Mouse (Mus musculus) heart, embryonic 14.5 days (tissue): ENCODE data around the gene Fadd. TPM values are rescaled to one million over a fixed set of nuclear protein-coding genes. Genes with fewer than 3 reads are reported as not detected.

Source experiments
- ATAC-seq: fragments of 200-750 bp; cut with Nextera tagmentation; 2 replicates; pipeline ENCODE4 v1.8.0; 2017; ENCODE audit warnings: low read depth, moderate TSS enrichment; ENCODE audit not compliant: insufficient number of reproducible peaks, insufficient read depth, low FRiP score
- H3K27ac ChIP-seq, 2 experiments: fragments of 200-500 bp in 1 of 2; fragments of 300-500 bp in 1 of 2; sonication (generic) in 1 of 2; replicated peaks in 1 of 2; 2 replicates each; pipeline ENCODE4 v1.5.1; 2012 to 2014; ENCODE audit warnings: low read depth in 2 of 2, low read length in 2 of 2, control low read depth in 1 of 2, mild to moderate bottlenecking in 1 of 2, mixed read lengths in 1 of 2; ENCODE audit not compliant: control insufficient read depth in 1 of 2, insufficient read depth in 1 of 2
- H3K27me3 ChIP-seq: fragments of 300-500 bp; sonication (generic); 2 replicates; pipeline ENCODE4 v1.6.1; 2014; ENCODE audit warnings: mild to moderate bottlenecking, low read length, control low read depth; ENCODE audit not compliant: control insufficient read depth, insufficient read depth
- H3K36me3 ChIP-seq: fragments of 300-500 bp; sonication (generic); 2 replicates; pipeline ENCODE4 v1.6.1; 2014; ENCODE audit warnings: mild to moderate bottlenecking, control low read depth, low read length, mixed read lengths; ENCODE audit not compliant: control insufficient read depth, insufficient read depth
- H3K4me1 ChIP-seq, 2 experiments: fragments of 200-500 bp in 1 of 2; fragments of 300-500 bp in 1 of 2; sonication (generic) in 1 of 2; 2 replicates each; pipeline ENCODE4 v1.6.1; 2012 to 2014; ENCODE audit warnings: low read length in 2 of 2, control low read depth in 1 of 2, mixed read lengths in 1 of 2; ENCODE audit not compliant: control insufficient read depth in 2 of 2, insufficient read depth in 2 of 2
- H3K4me2 ChIP-seq: fragments of 300-500 bp; sonication (generic); 2 replicates; pipeline ENCODE4 v1.6.1; 2014; ENCODE audit warnings: mild to moderate bottlenecking, low read length
- H3K4me3 ChIP-seq, 2 experiments: fragments of 200-500 bp in 1 of 2; fragments of 300-500 bp in 1 of 2; sonication (generic) in 1 of 2; 2 replicates each; pipeline ENCODE4 v1.5.1; 2012 to 2014; ENCODE audit warnings: low read length in 2 of 2, mild to moderate bottlenecking in 2 of 2, control low read depth in 1 of 2, low read depth in 1 of 2, moderate library complexity in 1 of 2; ENCODE audit not compliant: control insufficient read depth in 1 of 2, insufficient read depth in 1 of 2
- H3K9ac ChIP-seq: fragments of 300-500 bp; sonication (generic); 2 replicates; pipeline ENCODE4 v1.6.1; 2014; ENCODE audit warnings: mild to moderate bottlenecking, low read length
- H3K9me3 ChIP-seq: fragments of 300-500 bp; sonication (generic); 2 replicates; pipeline ENCODE4 v1.6.1; 2016; ENCODE audit warnings: low read length, control low read depth; ENCODE audit not compliant: control insufficient read depth
- WGBS: fragments of 180-500 bp; shearing (Covaris S2); extraction: QIAGEN DNeasy Blood & Tissue Kit; methylation state at CpG from one replicate; pipeline ENCODE4 v1.1.7; 2014; 5-methylcytosine and 5-hydroxymethylcytosine counted together
- polyA plus RNA-seq: library from polyadenylated mRNA; unstranded; fragments of >200 nt; fragmentation: Nextera tagmentation; extraction: Ambion mirVana; gene quantifications from 2 replicates; pipeline ENCODE4 v1.2.1, GENCODE M21; 2014

Gene Fadd
- polyA plus RNA-seq, 1 experiment from 2014 or later, result 12.7 TPM

- peaks cover 5% of the 10 kb centered on the region; the same call in 1 of the 2 replicates for H3K9me3 ChIP-seq
- H3K4me2 ChIP-seq, result no peak overlapping the region
- H3K9ac ChIP-seq, result no peak overlapping the region
- H3K27ac ChIP-seq, result no peak overlapping the region
- no peaks in the 10 kb centered on the region for H3K36me3 ChIP-seq
- H3K4me1 ChIP-seq, result peaks cover 3 to 6% of the 10 kb centered on the region in 2 experiments
- no peak overlapping the region for H3K4me3 ChIP-seq
- H3K27me3 ChIP-seq, result no peaks in the 10 kb centered on the region
- no peak for ATAC-seq
These were observed 38.1 kb upstream of the Fadd start for GRCm38 (mm10) chr7:144620315-144620714.

- Histone ChIP-seq H3K27ac (no peak overlapping the region), H3K9ac (no peak overlapping the region), H3K4me1 (peaks cover 6 to 10% of the 10 kb centered on the region in 2 experiments), H3K4me3 (no peak overlapping the region), H3K27me3 (no peaks in the 10 kb centered on the region), H3K36me3 (no peaks in the 10 kb centered on the region), H3K9me3 (no peaks in the 10 kb centered on the region), H3K4me2 (no peak overlapping the region)
- ATAC-seq, result no peak
- 33% methylated on average over 6 of the region's 6 CpGs for WGBS
These were observed 33.1 kb upstream of the Fadd start for GRCm38 (mm10) chr7:144615343-144615742.

GRCm38 (mm10) chr7:144612829-144613228, 30.6 kb upstream of the Fadd start:
- Histone ChIP-seq H3K9me3 (no peaks in the 10 kb centered on the region), H3K36me3 (no peaks in the 10 kb centered on the region), H3K4me3 (no peak overlapping the region), H3K4me1 (peaks cover 6 to 10% of the 10 kb centered on the region in 2 experiments), H3K27me3 (no peaks in the 10 kb centered on the region), H3K4me2 (no peak overlapping the region), H3K27ac (no peak overlapping the region), H3K9ac (no peak overlapping the region)
- WGBS, result 76% methylated on average over 4 of the region's 4 CpGs
- no peak for ATAC-seq

- no peaks in the 10 kb centered on the region for H3K9me3 ChIP-seq
- no peak overlapping the region for H3K27ac ChIP-seq
- 53% methylated on average over 4 of the region's 4 CpGs for WGBS
- H3K9ac ChIP-seq, result no peak overlapping the region
- H3K4me3 ChIP-seq, result no peak overlapping the region
- no peak for ATAC-seq
- no peaks in the 10 kb centered on the region for H3K27me3 ChIP-seq
- peaks cover 6 to 10% of the 10 kb centered on the region in 2 experiments for H3K4me1 ChIP-seq
- no peak overlapping the region for H3K4me2 ChIP-seq
- H3K36me3 ChIP-seq, result no peaks in the 10 kb centered on the region
These were observed 30.1 kb upstream of the Fadd start for GRCm38 (mm10) chr7:144612351-144612750.

- Histone ChIP-seq H3K27ac (no peak overlapping the region), H3K4me1 (peaks cover 6 to 10% of the 10 kb centered on the region in 2 experiments), H3K27me3 (no peaks in the 10 kb centered on the region), H3K9me3 (no peaks in the 10 kb centered on the region), H3K4me2 (no peak overlapping the region), H3K36me3 (no peaks in the 10 kb centered on the region), H3K9ac (no peak overlapping the region), H3K4me3 (no peak overlapping the region)
- no peak for ATAC-seq
- 85% methylated on average over 16 of the region's 16 CpGs for WGBS
These were observed 29.3 kb upstream of the Fadd start for GRCm38 (mm10) chr7:144611595-144611994.

GRCm38 (mm10) chr7:144609568-144609967, 27.3 kb upstream of the Fadd start:
- H3K36me3 ChIP-seq, result no peaks in the 10 kb centered on the region
- H3K27ac ChIP-seq, result no peak overlapping the region
- H3K4me2 ChIP-seq, result no peak overlapping the region
- H3K4me1 ChIP-seq, result peaks cover 3% of the 10 kb centered on the region in 2 experiments; a peak in 1 of 4 replicates
- no peak for ATAC-seq
- no peaks in the 10 kb centered on the region for H3K27me3 ChIP-seq
- no peak overlapping the region for H3K9ac ChIP-seq
- 78% methylated on average over 7 of the region's 7 CpGs for WGBS
- H3K4me3 ChIP-seq, result no peak overlapping the region
- H3K9me3 ChIP-seq, result no peaks in the 10 kb centered on the region

- Histone ChIP-seq H3K4me1 (peaks cover 3% of the 10 kb centered on the region in 2 experiments; a peak in 1 of 4 replicates), H3K36me3 (no peaks in the 10 kb centered on the region), H3K4me3 (no peak overlapping the region), H3K4me2 (no peak overlapping the region), H3K9ac (no peak overlapping the region), H3K27me3 (no peaks in the 10 kb centered on the region), H3K9me3 (no peaks in the 10 kb centered on the region), H3K27ac (no peak overlapping the region)
- WGBS, result 90% methylated on average over 15 of the region's 15 CpGs
- no peak for ATAC-seq
These were observed 25.6 kb upstream of the Fadd start for GRCm38 (mm10) chr7:144607862-144608261.

- H3K27me3 ChIP-seq, result no peaks in the 10 kb centered on the region
- no peak overlapping the region for H3K4me2 ChIP-seq
- H3K27ac ChIP-seq, result no peak overlapping the region
- ATAC-seq, result no peak
- H3K9me3 ChIP-seq, result no peaks in the 10 kb centered on the region
- H3K4me1 ChIP-seq, result peaks cover 3% of the 10 kb centered on the region in 2 experiments; a peak in 1 of 4 replicates
- 16% methylated on average over 4 of the region's 4 CpGs for WGBS
- no peak overlapping the region for H3K4me3 ChIP-seq
- no peak overlapping the region for H3K9ac ChIP-seq
- H3K36me3 ChIP-seq, result no peaks in the 10 kb centered on the region
These were observed 22.5 kb upstream of the Fadd start for GRCm38 (mm10) chr7:144604735-144605134.
